Mouse (Mus musculus): ENCODE results near the gene Srp68.

The Srp68 gene

DNA sequence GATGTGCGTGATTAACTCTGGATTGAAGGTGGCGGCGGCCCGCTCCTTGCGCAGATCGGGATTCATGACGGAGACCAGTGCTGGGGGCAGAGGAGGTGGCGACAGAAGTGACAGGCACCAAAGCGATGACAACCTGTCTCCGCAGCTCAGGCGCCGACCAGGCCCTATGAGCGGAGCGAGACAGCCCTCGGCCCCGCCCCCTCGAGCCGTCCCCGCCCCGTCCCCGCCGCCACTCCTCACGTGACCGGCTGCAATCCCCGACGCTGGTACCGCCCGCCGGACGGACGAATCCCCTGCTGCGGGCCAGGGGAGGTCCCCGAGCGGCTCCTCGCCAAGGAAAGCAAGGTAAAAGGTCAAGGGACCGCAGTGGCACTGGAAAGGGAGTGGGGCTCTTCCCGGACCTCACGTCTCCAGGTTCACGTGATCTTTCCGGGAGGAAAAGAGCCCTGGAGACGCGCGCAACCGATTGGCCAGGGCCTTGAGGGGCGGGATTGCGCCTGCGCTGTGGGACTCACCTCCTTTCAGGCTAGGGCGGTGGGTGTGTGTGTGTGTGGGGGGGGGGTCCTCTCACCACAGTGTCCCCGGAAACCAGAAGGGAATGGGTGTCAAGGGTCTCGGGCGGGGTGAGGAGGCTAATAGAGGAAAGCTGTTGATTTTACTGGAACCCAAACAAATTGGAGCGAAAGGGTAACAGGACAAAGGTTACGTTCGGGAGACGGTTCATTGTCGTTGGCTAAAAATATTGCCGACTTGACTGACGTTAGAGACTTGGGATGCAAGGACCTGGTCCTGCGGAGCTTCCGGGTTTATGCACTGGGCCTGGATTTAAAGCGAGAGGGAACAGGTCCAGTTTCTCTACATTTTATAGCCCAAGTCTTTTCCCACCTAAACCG is 75.1 kb downstream of the Srp68 start, which contains the start of the genes Ten1 and Acox1:
Gene Ten1, plus strand, starts transcription at position 217 of the 893 bp plus-strand sequence.
Gene Acox1, minus strand, starts transcription at position 407 of the 893 bp plus-strand sequence.
- DNase-seq: peak; percentile 100

GRCm38 (mm10) chr11:116198132-116198531 is 75.9 kb downstream of the Srp68 start:
- no peak for DNase-seq

- no peak for DNase-seq
Measured at GRCm38 (mm10) chr11:116197584-116197906, 76.5 kb downstream of the Srp68 start.

- no peak for DNase-seq
Measured at GRCm38 (mm10) chr11:116196866-116197583, 77.0 kb downstream of the Srp68 start.

DNA sequence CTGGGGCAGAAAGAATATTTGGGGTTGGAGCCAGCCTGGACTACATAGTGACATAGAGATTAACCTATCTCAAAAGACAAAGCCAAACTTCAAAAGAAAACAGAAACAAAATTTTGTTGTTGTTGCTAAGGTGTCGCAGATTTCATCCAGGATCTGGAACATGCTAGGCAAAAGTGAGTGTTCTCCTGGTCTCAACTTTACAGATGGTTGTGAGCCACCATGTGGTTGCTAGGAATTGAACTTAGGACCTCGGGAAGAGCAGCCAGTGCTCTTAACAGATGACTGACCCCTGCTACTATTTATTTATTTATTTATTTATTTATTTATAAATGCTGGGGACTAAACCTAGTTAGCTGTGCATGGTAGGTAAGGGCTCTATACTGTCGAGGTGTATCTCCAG is 77.7 kb downstream of the Srp68 start:
- DNase-seq: no peak

GRCm38 (mm10) chr11:116195252-116195651 is 78.8 kb downstream of the Srp68 start:
- DNase-seq: no peak
